ENCODE assay signal across 8 mouse cellular contexts in the genomic region with DNA sequence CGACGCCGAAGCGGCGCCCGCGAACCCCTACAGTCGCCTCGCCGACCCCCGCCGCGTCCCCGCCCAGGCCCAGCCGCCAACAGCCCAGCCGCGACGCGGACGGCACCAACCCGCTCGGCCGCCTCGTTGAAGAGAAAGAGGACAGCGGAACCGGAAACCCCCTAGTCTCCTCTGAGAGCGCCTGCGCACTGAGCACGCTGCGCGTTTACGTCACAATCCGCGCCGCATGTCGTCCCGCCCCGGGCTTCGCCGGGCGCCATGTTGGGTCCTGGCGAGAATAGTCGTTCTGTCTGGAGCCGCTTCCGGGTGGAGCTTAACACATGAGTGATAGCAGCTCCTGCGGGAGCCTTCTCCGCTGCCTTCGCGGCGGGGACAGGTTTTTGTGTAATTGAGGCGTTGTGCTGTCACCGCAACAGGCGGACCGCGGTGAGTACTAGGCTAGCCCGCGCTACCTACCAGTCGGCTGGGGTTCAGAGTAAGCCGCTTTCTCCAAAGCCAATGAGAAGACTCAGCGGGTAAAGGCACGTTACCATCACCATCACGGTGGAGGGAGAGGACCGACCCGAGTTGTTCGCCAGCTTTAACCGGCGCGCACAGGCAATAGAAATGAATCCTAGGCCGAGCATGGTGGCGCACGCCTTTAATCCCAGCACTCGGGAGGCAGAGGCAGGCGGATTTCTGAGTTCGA. TPM values are rescaled to one million over a fixed set of nuclear protein-coding genes. Genes with fewer than 3 reads are reported as not detected.
DNase-seq lines count a peak whose midpoint lies in the region; ATAC-seq and TF ChIP-seq lines count a peak whose summit lies in the region.

A gene (minus strand): TSS at position 574 of the 688 bp plus-strand sequence.

- H3K9me3 ChIP-seq in hindbrain, embryonic 16.5 days (ENCODE audit: control insufficient read depth, low read length), result no peaks in the 10 kb centered on the region

- peak within 1 kb of the TSS; percentile 98 for H3K9ac ChIP-seq in hindbrain, embryonic 16.5 days (ENCODE audit: low read depth, low read length)

- peaks cover 15% of the 10 kb centered on the region for H3K36me3 ChIP-seq in hindbrain, embryonic 16.5 days (ENCODE audit: control insufficient read depth, insufficient read depth, low read length)

- peak within 1 kb of the TSS; percentile 94 for H3K27ac ChIP-seq in hindbrain, embryonic 16.5 days (ENCODE audit: low read depth, low read length)
- peak within 1 kb of the TSS; percentile 93 for H3K27ac ChIP-seq in left cerebral cortex, adult 2 months

- H3K4me2 ChIP-seq in hindbrain, embryonic 16.5 days (ENCODE audit: low read length), result peak within 1 kb of the TSS; percentile 100

- H3K27me3 ChIP-seq in hindbrain, embryonic 16.5 days (replicated peaks; ENCODE audit: control insufficient read depth, insufficient read depth, low read length), result no peaks in the 10 kb centered on the region

- ATAC-seq in hindbrain, embryonic 16.5 days, result peak; percentile 87
- peak; percentile 82 for ATAC-seq in megakaryocyte, adult 5-6 weeks (ENCODE audit: poor library complexity, severe bottlenecking)

- WGBS in hindbrain, embryonic 16.5 days, result under 1% methylated on average over 61 of the region's 74 CpGs

- intact Hi-C loops in left cerebral cortex, adult 2 months (cut with DNase I), result no loop called here

- peak within 1 kb of the TSS; percentile 97 for H3K4me3 ChIP-seq in hindbrain, embryonic 16.5 days (ENCODE audit: low read length)
- peak within 1 kb of the TSS; percentile 98 for H3K4me3 ChIP-seq in left cerebral cortex, adult 2 months

- TF ChIP-seq CTCF in left cerebral cortex, adult 2 months (IDR thresholded peaks at IDR 0.05), result no peak

- DNase-seq in T-cell, adult 2 months (ENCODE audit: low spot score), result peak; percentile 98
- DNase-seq in cerebellum, postnatal 36 days, result peak; percentile 97 to 98
- peak; percentile 98 for DNase-seq in gastrocnemius, adult 18-20 months (ENCODE audit: low spot score)
- DNase-seq in left cerebral cortex, adult 2 months (ENCODE audit: extremely low spot score in 1 of 2, low spot score in 2 of 2), result peak; percentile 97 to 98
- DNase-seq in right cerebral cortex, adult 2 months (ENCODE audit: low spot score in 2 of 2), result peak; percentile 98
- peak; percentile 97 for DNase-seq in urinary bladder, postnatal 14 days (ENCODE audit: low spot score)

- peaks cover 23% of the 10 kb centered on the region for H3K4me1 ChIP-seq in hindbrain, embryonic 16.5 days (ENCODE audit: control insufficient read depth, insufficient read depth, low read depth, low read length)

RNA-seq across cellular contexts. Expression of the gene that starts here (rescaled TPM):
- total RNA-seq in gastrocnemius, adult 18-20 months (2021), result 100 to 1,000 TPM; 841 to 913 TPM
- polyA plus RNA-seq in hindbrain, embryonic 16.5 days (2015; fragmentation: Nextera tagmentation; extraction: Ambion mirVana), result 576 and 598 TPM in 2 replicates
- 100 to 1,000 TPM; 788 to 861 TPM for total RNA-seq in left cerebral cortex, adult 2 months (2021)
- total RNA-seq in megakaryocyte, adult 5-6 weeks (2015), result 2,237 and 2,370 TPM in 2 replicates
- total RNA-seq in megakaryocyte, adult 5-6 weeks (2017), result 4,162 and 4,635 TPM in 2 replicates

Comparison
In these comparisons a context has a peak if more than half of its experiments do, and no peak if none do; other contexts are left out.
1. Peak in every context shown above with its lines: DNase-seq, ATAC-seq, H3K4me3 ChIP-seq and H3K27ac ChIP-seq.